Mouse (Mus musculus) monocyte, adult 5-6 weeks (primary cell): ENCODE data around the gene Bbs7. TPM values are rescaled to one million over a fixed set of nuclear protein-coding genes. Genes with fewer than 3 reads are reported as not detected.

Source experiments
- total RNA-seq: library from RNA; stranded (forward); fragments of 200-1000, 200-491, 200-594 nt; gene quantifications from 3 replicates; pipeline ENCODE4 v1.2.3, GENCODE M21; 2017

Bbs7 gene
- total RNA-seq, 1 experiment from 2014 or later: 2.4 TPM

Other genes starting within 250 kb of the Bbs7 start
- 119 to 215 TPM (median 164 TPM) in 3 replicates for gene Anxa5, start 137.6 kb downstream of the Bbs7 start, total RNA-seq
- gene 1810062G17Rik, start 137.5 kb downstream of the Bbs7 start, total RNA-seq: not detected in 3 replicates
- gene Gm11549, start 91.7 kb downstream of the Bbs7 start, total RNA-seq: not detected in 3 replicates
- gene Exosc9, start 60.9 kb downstream of the Bbs7 start, total RNA-seq: 64.1 to 69.4 TPM (median 65.2 TPM) in 3 replicates
- gene Ccna2, start 41.3 kb downstream of the Bbs7 start, total RNA-seq: 1.0 to 5.1 TPM (median 2.7 TPM) in 3 replicates
- not detected in 3 replicates for gene Trpc3, start 76.7 kb upstream of the Bbs7 start, total RNA-seq
- 73.1 to 131 TPM (median 89.0 TPM) in 3 replicates for gene 4932438A13Rik, start 249.6 kb upstream of the Bbs7 start, total RNA-seq